Mouse (Mus musculus): ENCODE measurements around the gene Srrm4.

- TF ChIP-seq CTCF (conservative IDR thresholded peaks at IDR 0.05; ENCODE audit: low read length): no peak
- TF ChIP-seq POU5F1 (IDR thresholded peaks at IDR 0.05; ENCODE audit: borderline replicate concordance, low read length): no peak
- TF ChIP-seq NANOG (IDR thresholded peaks at IDR 0.05; ENCODE audit: borderline replicate concordance, low read length): no peak
Observed at GRCm38 (mm10) chr5:116423746-116424145, 167.9 kb downstream of the Srrm4 start.

Data from E14TG2a.4 (cell line).